Mouse (Mus musculus): Measurements from ENCODE around the gene Luc7l2.
"Not testable (repeated sequence)": the region's sequence is repeated elsewhere in the genome, so short reads cannot be mapped to it uniquely, and the experiment has no call there.

- not testable (repeated sequence) for TF ChIP-seq CTCF (IDR thresholded peaks at IDR 0.05; ENCODE audit: low read depth, low read length); POLR2A (IDR thresholded peaks at IDR 0.05; ENCODE audit: borderline replicate concordance, low read depth, low read length)
These were observed 2.5 kb upstream of the Luc7l2 start for GRCm38 (mm10) chr6:38548595-38548994.

Data from bone marrow macrophage, adult 2 months (primary cell).